In genomic region chr7:133759611-133760353, GRCm38 (mm10) we compare ENCODE assay signal across 8 mouse cellular contexts. TPM values are rescaled to one million over a fixed set of nuclear protein-coding genes. Genes with fewer than 3 reads are reported as not detected.
DNase-seq lines count a peak whose midpoint lies in the region; ATAC-seq and TF ChIP-seq lines count a peak whose summit lies in the region.

No protein-coding gene starts in this region.

- peak overlapping the region; percentile 38 for H3K4me2 ChIP-seq in embryonic facial prominence, embryonic 15.5 days (replicated peaks)
- H3K4me2 ChIP-seq in kidney, postnatal 0 days (ENCODE audit: low read length), result peak overlapping the region; percentile 46
- peak overlapping the region; percentile 45 for H3K4me2 ChIP-seq in neural tube, embryonic 13.5 days

- H3K4me3 ChIP-seq in left cerebral cortex, adult 2 months, result peak overlapping the region; percentile 9; the same call in 1 of the 2 replicates
- peak overlapping the region; percentile 9; the same call in 1 of the 2 replicates for H3K4me3 ChIP-seq in embryonic facial prominence, embryonic 15.5 days (replicated peaks)
- H3K4me3 ChIP-seq in kidney, postnatal 0 days (replicated peaks; ENCODE audit: low read depth, low read length), result no peak overlapping the region
- peak overlapping the region; percentile 18 for H3K4me3 ChIP-seq in neural tube, embryonic 13.5 days

- no peaks in the 10 kb centered on the region for H3K27me3 ChIP-seq in embryonic facial prominence, embryonic 15.5 days
- H3K27me3 ChIP-seq in kidney, postnatal 0 days (ENCODE audit: insufficient read depth, low read length), result no peaks in the 10 kb centered on the region
- no peaks in the 10 kb centered on the region for H3K27me3 ChIP-seq in neural tube, embryonic 13.5 days

- H3K27ac ChIP-seq in left cerebral cortex, adult 2 months, result peak overlapping the region; percentile 28; the same call in 1 of the 2 replicates
- H3K27ac ChIP-seq in embryonic facial prominence, embryonic 15.5 days (replicated peaks), result no peak overlapping the region
- H3K27ac ChIP-seq in kidney, postnatal 0 days, result 0 out of 2 replicates have a peak overlapping the region, but pooled peaks have one; percentile 42
- peak overlapping the region; percentile 20 for H3K27ac ChIP-seq in neural tube, embryonic 13.5 days (replicated peaks)

- H3K9me3 ChIP-seq in embryonic facial prominence, embryonic 15.5 days (replicated peaks), result 0 out of 2 replicates have a peak, but pooled peaks cover 4% of the 10 kb centered on the region
- H3K9me3 ChIP-seq in kidney, postnatal 0 days (replicated peaks; ENCODE audit: low read length), result 0 out of 2 replicates have a peak, but pooled peaks cover 2% of the 10 kb centered on the region
- H3K9me3 ChIP-seq in neural tube, embryonic 13.5 days, result 0 out of 2 replicates have a peak, but pooled peaks cover 3% of the 10 kb centered on the region

- no peak overlapping the region for H3K9ac ChIP-seq in embryonic facial prominence, embryonic 15.5 days
- no peak overlapping the region for H3K9ac ChIP-seq in kidney, postnatal 0 days (ENCODE audit: low read depth, low read length)
- H3K9ac ChIP-seq in neural tube, embryonic 13.5 days, result peak overlapping the region; percentile 26; the same call in 1 of the 2 replicates

- no peak for ATAC-seq in embryonic facial prominence, embryonic 15.5 days (ENCODE audit: insufficient number of reproducible peaks, low FRiP score, low TSS enrichment, low read depth)
- no peak; the same call in 1 of the 2 replicates for ATAC-seq in kidney, postnatal 0 days (replicated peaks; ENCODE audit: low FRiP score, low read depth)
- peak; percentile 86 for ATAC-seq in neural tube, embryonic 13.5 days (ENCODE audit: low read depth)

- no peak for DNase-seq in left cerebral cortex, adult 2 months (ENCODE audit: extremely low spot score in 1 of 2, low spot score in 2 of 2)
- DNase-seq in left cerebral cortex, adult 9 months (ENCODE audit: low spot score in 2 of 2), result no peak
- DNase-seq in kidney, postnatal 0 days (ENCODE audit: low spot score), result peak; percentile 53
- no peak for DNase-seq in urinary bladder, postnatal 4 days (ENCODE audit: low spot score in 2 of 2)
- DNase-seq in c-Kit-positive CD71-positive TER-119-positive erythroid progenitor cells, embryonic 14.5 days (ENCODE audit: low spot score), result no peak
- no peak for DNase-seq in adrenal gland, adult 18-20 months (ENCODE audit: low spot score in 2 of 2)

- H3K36me3 ChIP-seq in embryonic facial prominence, embryonic 15.5 days, result no peaks in the 10 kb centered on the region
- H3K36me3 ChIP-seq in kidney, postnatal 0 days (ENCODE audit: insufficient read depth, low read length), result no peaks in the 10 kb centered on the region
- H3K36me3 ChIP-seq in neural tube, embryonic 13.5 days, result peaks cover 4% of the 10 kb centered on the region; the same call in 1 of the 2 replicates

- no peak for TF ChIP-seq CTCF in left cerebral cortex, adult 2 months (IDR thresholded peaks at IDR 0.05)
- no peak for TF ChIP-seq CTCF in kidney, postnatal 0 days (IDR thresholded peaks at IDR 0.05; ENCODE audit: low read depth)

- 0 out of 2 replicates have a peak, but pooled peaks cover 9% of the 10 kb centered on the region for H3K4me1 ChIP-seq in embryonic facial prominence, embryonic 15.5 days
- 0 out of 2 replicates have a peak, but pooled peaks cover 4% of the 10 kb centered on the region for H3K4me1 ChIP-seq in kidney, postnatal 0 days (replicated peaks; ENCODE audit: insufficient read depth, low read length)
- peaks cover 27% of the 10 kb centered on the region for H3K4me1 ChIP-seq in neural tube, embryonic 13.5 days (replicated peaks)

- intact Hi-C loops in left cerebral cortex, adult 2 months (cut with DNase I), result no loop called here

- WGBS in embryonic facial prominence, embryonic 15.5 days, result 12% methylated on average over 27 of the region's 27 CpGs
- 20% methylated on average over 27 of the region's 27 CpGs for WGBS in kidney, postnatal 0 days
- WGBS in neural tube, embryonic 13.5 days, result 4% methylated on average over 27 of the region's 27 CpGs

RNA-seq across cellular contexts. Expression of gene Fank1, which starts 16.9 kb away (rescaled TPM):
- 1 to 10 TPM; 3.6 to 4.1 TPM for total RNA-seq in left cerebral cortex, adult 2 months (2021)
- polyA plus RNA-seq in embryonic facial prominence, embryonic 15.5 days (2015; fragmentation: Nextera tagmentation; extraction: Ambion mirVana), result 2.6 and 6.6 TPM in 2 replicates
- polyA plus RNA-seq in kidney, postnatal 0 days (2015; fragmentation: Nextera tagmentation; extraction: Ambion mirVana), result 0.42 and 0.57 TPM in 2 replicates
- 2.4 and 2.9 TPM in 2 replicates for polyA plus RNA-seq in neural tube, embryonic 13.5 days (2015; fragmentation: Nextera tagmentation; extraction: Ambion mirVana)
- under 1 TPM; 0.36 to 0.48 TPM for total RNA-seq in adrenal gland, adult 18-20 months (2021)

RNA-seq across cellular contexts. Expression of gene Dhx32, which starts 22.7 kb away (rescaled TPM):
- total RNA-seq in left cerebral cortex, adult 2 months (2021), result 10 to 100 TPM; 36.8 to 40.8 TPM
- polyA plus RNA-seq in embryonic facial prominence, embryonic 15.5 days (2015; fragmentation: Nextera tagmentation; extraction: Ambion mirVana), result 29.1 TPM in 2 replicates
- polyA plus RNA-seq in kidney, postnatal 0 days (2015; fragmentation: Nextera tagmentation; extraction: Ambion mirVana), result 19.9 and 22.1 TPM in 2 replicates
- 27.8 and 31.1 TPM in 2 replicates for polyA plus RNA-seq in neural tube, embryonic 13.5 days (2015; fragmentation: Nextera tagmentation; extraction: Ambion mirVana)
- 10 to 100 TPM; 62.4 to 67.4 TPM for total RNA-seq in adrenal gland, adult 18-20 months (2021)

RNA-seq across cellular contexts. Expression of gene Uros, which starts 49.9 kb away (rescaled TPM):
- total RNA-seq in left cerebral cortex, adult 2 months (2021), result 10 to 100 TPM; 19.1 to 21.3 TPM
- polyA plus RNA-seq in embryonic facial prominence, embryonic 15.5 days (2015; fragmentation: Nextera tagmentation; extraction: Ambion mirVana), result 33.7 and 34.2 TPM in 2 replicates
- polyA plus RNA-seq in kidney, postnatal 0 days (2015; fragmentation: Nextera tagmentation; extraction: Ambion mirVana), result 22.6 and 27.8 TPM in 2 replicates
- polyA plus RNA-seq in neural tube, embryonic 13.5 days (2015; fragmentation: Nextera tagmentation; extraction: Ambion mirVana), result 57.4 and 59.3 TPM in 2 replicates
- total RNA-seq in adrenal gland, adult 18-20 months (2021), result 10 to 100 TPM; 13.9 to 16.3 TPM

RNA-seq across cellular contexts. Expression of gene Bccip, which starts 50.6 kb away (rescaled TPM):
- 10 to 100 TPM; 66.7 to 73.4 TPM for total RNA-seq in left cerebral cortex, adult 2 months (2021)
- polyA plus RNA-seq in embryonic facial prominence, embryonic 15.5 days (2015; fragmentation: Nextera tagmentation; extraction: Ambion mirVana), result 150 and 164 TPM in 2 replicates
- polyA plus RNA-seq in kidney, postnatal 0 days (2015; fragmentation: Nextera tagmentation; extraction: Ambion mirVana), result 163 and 176 TPM in 2 replicates
- 92.2 and 105 TPM in 2 replicates for polyA plus RNA-seq in neural tube, embryonic 13.5 days (2015; fragmentation: Nextera tagmentation; extraction: Ambion mirVana)
- 10 to 100 TPM; 61.9 to 66.3 TPM for total RNA-seq in adrenal gland, adult 18-20 months (2021)
